Mouse (Mus musculus) E14TG2a.4 (cell line): ENCODE results near the gene Acy3.

Source experiments
- CTCF ChIP-seq: conservative IDR thresholded peaks from 2 replicates; pipeline ENCODE4 v1.5.1; 2014; ENCODE audit warnings: low read length
- NANOG ChIP-seq: IDR thresholded peaks from 2 replicates; pipeline ENCODE4 v1.6.1; 2014; ENCODE audit warnings: borderline replicate concordance, low read length, mixed read lengths
- POU5F1 ChIP-seq: IDR thresholded peaks from 2 replicates; pipeline ENCODE4 v1.6.1; 2014; ENCODE audit warnings: low read length, borderline replicate concordance

DNA sequence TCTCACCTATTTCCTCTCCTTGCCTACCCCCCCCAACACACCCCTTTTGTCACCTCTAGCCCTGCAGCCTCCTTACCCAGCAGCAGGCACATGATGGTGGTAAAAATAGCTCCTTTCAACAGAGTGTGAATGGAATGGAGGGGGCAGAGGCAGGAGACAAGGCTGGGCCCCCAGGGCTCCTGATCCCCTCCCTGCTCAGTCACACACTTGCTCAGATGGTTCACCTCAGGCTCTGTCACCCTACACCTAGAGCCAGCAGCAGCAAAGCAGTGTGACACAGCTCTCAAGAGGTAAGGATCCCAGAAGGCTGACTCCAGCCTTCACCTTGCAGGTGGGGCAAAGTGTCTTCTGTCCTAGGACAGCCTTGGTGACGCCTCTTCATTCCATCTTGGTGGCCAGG lies 16.7 kb downstream of the Acy3 start, which contains the start of gene Doc2g:
- TF ChIP-seq CTCF (no peak), NANOG (no peak), POU5F1 (no peak)
